Comparison of ENCODE assay signal across 9 mouse cellular contexts in the genomic region with DNA sequence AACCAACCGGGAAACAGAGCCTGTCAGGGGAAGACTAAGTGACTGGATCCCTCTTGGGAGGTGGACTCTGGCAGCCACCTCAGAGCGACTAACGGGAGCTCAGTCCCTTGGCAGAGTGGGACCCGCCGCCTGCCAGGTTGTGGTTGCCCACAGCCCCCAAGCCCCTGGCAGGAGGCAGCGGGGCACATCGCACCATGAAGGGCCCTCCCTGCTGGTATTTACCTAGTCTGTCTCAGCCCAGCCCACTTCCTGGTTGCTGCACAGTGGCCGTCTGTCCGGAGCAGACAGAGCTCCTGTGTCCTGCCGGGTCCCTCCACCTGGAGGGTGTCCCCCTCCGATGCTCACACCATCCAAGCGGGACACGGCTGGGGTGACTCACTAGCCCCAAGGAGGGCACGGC. TPM values are rescaled to one million over a fixed set of nuclear protein-coding genes. Genes with fewer than 3 reads are reported as not detected.
DNase-seq lines count a peak whose midpoint lies in the region; ATAC-seq and TF ChIP-seq lines count a peak whose summit lies in the region.
"Had no signal": no experiment of that assay in that cellular context is flagged by ENCODE, and none has a peak within 500 bp of the region (broad histone marks: within the 10 kb centered on the region; RNA-seq: fewer than 3 reads in every experiment).

No protein-coding gene starts in this region.

- H3K4me3 ChIP-seq in kidney, postnatal 0 days (replicated peaks; ENCODE audit: low read depth, low read length), result no peak overlapping the region
- peak overlapping the region; percentile 46 for H3K4me3 ChIP-seq in megakaryocyte, embryonic 14.5 days (replicated peaks)
- H3K4me3 ChIP-seq: hindbrain, embryonic 15.5 days had no signal

- no peaks in the 10 kb centered on the region for H3K27me3 ChIP-seq in kidney, postnatal 0 days (ENCODE audit: insufficient read depth, low read length)
- H3K27me3 ChIP-seq in megakaryocyte, embryonic 14.5 days (replicated peaks), result peaks cover 77% of the 10 kb centered on the region

- ATAC-seq in kidney, postnatal 0 days (replicated peaks; ENCODE audit: low FRiP score, low read depth), result no peak
- ATAC-seq in granulocyte monocyte progenitor cell, adult 5-6 weeks (replicated peaks; ENCODE audit: poor library complexity, severe bottlenecking), result peak; percentile 25

- peak; percentile 40 to 50 for DNase-seq in cerebellum, postnatal 10 days
- DNase-seq in cerebellum, adult 18-20 months, result no peak
- no peak for DNase-seq in kidney, postnatal 0 days (ENCODE audit: low spot score)
- DNase-seq in kidney, postnatal 36 days, result no peak
- no peak for DNase-seq in layer of hippocampus, adult 11-12 months (ENCODE audit: low spot score)
- no peak for DNase-seq in gastrocnemius, postnatal 14 days

- H3K4me2 ChIP-seq in kidney, postnatal 0 days (ENCODE audit: low read length), result peak overlapping the region; percentile 27; the same call in 1 of the 2 replicates
- H3K4me2 ChIP-seq: hindbrain, embryonic 15.5 days had no signal

- intact Hi-C loops in gastrocnemius, postnatal 14 days (cut with DNase I; ENCODE audit: low total_unique reads), result no loop called here

- no peak overlapping the region; the same call in 1 of the 2 replicates for H3K27ac ChIP-seq in kidney, postnatal 0 days
- H3K27ac ChIP-seq: hindbrain, embryonic 15.5 days had no signal

- peaks cover 25% of the 10 kb centered on the region for H3K4me1 ChIP-seq in kidney, postnatal 0 days (replicated peaks; ENCODE audit: insufficient read depth, low read length)
- H3K4me1 ChIP-seq in megakaryocyte, embryonic 14.5 days, result peaks cover 73% of the 10 kb centered on the region

- no peak overlapping the region; the same call in 1 of the 2 replicates for H3K9ac ChIP-seq in kidney, postnatal 0 days (ENCODE audit: low read depth, low read length)
- H3K9ac ChIP-seq: hindbrain, embryonic 15.5 days had no signal

- no peaks in the 10 kb centered on the region for H3K36me3 ChIP-seq in kidney, postnatal 0 days (ENCODE audit: insufficient read depth, low read length)
- H3K36me3 ChIP-seq in megakaryocyte, embryonic 14.5 days (replicated peaks; ENCODE audit: low read length), result no peaks in the 10 kb centered on the region
- H3K36me3 ChIP-seq: hindbrain, embryonic 15.5 days had no signal

- no peak for TF ChIP-seq CTCF in kidney, postnatal 0 days (IDR thresholded peaks at IDR 0.05; ENCODE audit: low read depth)

- WGBS in kidney, postnatal 0 days, result 25% methylated on average over 14 of the region's 14 CpGs

- H3K9me3 ChIP-seq in kidney, postnatal 0 days (replicated peaks; ENCODE audit: low read length), result no peaks in the 10 kb centered on the region
- H3K9me3 ChIP-seq in megakaryocyte, embryonic 14.5 days, result no peaks in the 10 kb centered on the region
- H3K9me3 ChIP-seq: hindbrain, embryonic 15.5 days had no signal

RNA-seq across cellular contexts. Expression of a gene that starts 7.2 kb away (rescaled TPM):
- polyA plus RNA-seq in kidney, postnatal 0 days (2015; fragmentation: Nextera tagmentation; extraction: Ambion mirVana), result 31.3 and 35.6 TPM in 2 replicates
- total RNA-seq in granulocyte monocyte progenitor cell, adult 5-6 weeks (2014; fragmentation: Nextera tagmentation), result 0.43 and 4.2 TPM in 2 replicates
- 0.26 and 0.82 TPM in 2 replicates for total RNA-seq in granulocyte monocyte progenitor cell, adult 5-6 weeks (2017)
- polyA plus RNA-seq in megakaryocyte, embryonic 14.5 days (2012; ENCODE audit: insufficient read depth, low replicate concordance), result 1.5 and 2.1 TPM in 2 replicates
- total RNA-seq in gastrocnemius, postnatal 14 days (2021), result 1 to 10 TPM; 1.6 to 1.8 TPM

RNA-seq across cellular contexts. Expression of a gene that starts 39.8 kb away (rescaled TPM):
- 65.0 and 70.3 TPM in 2 replicates for polyA plus RNA-seq in kidney, postnatal 0 days (2015; fragmentation: Nextera tagmentation; extraction: Ambion mirVana)
- total RNA-seq in granulocyte monocyte progenitor cell, adult 5-6 weeks (2014; fragmentation: Nextera tagmentation), result 85.6 and 87.2 TPM in 2 replicates
- 21.8 and 30.8 TPM in 2 replicates for total RNA-seq in granulocyte monocyte progenitor cell, adult 5-6 weeks (2017)
- 38.6 and 56.2 TPM in 2 replicates for polyA plus RNA-seq in megakaryocyte, embryonic 14.5 days (2012; ENCODE audit: insufficient read depth, low replicate concordance)
- total RNA-seq in gastrocnemius, postnatal 14 days (2021), result 10 to 100 TPM; 10.8 to 13.5 TPM

RNA-seq across cellular contexts. Expression of a gene that starts 56.6 kb away (rescaled TPM):
- polyA plus RNA-seq in kidney, postnatal 0 days (2015; fragmentation: Nextera tagmentation; extraction: Ambion mirVana), result 10.2 and 12.2 TPM in 2 replicates
- total RNA-seq in granulocyte monocyte progenitor cell, adult 5-6 weeks (2014; fragmentation: Nextera tagmentation), result 6.0 and 25.2 TPM in 2 replicates
- 9.8 and 12.6 TPM in 2 replicates for total RNA-seq in granulocyte monocyte progenitor cell, adult 5-6 weeks (2017)
- 7.0 and 10.0 TPM in 2 replicates for polyA plus RNA-seq in megakaryocyte, embryonic 14.5 days (2012; ENCODE audit: insufficient read depth, low replicate concordance)
- 1 to 10 TPM; 3.4 to 3.5 TPM for total RNA-seq in gastrocnemius, postnatal 14 days (2021)

Comparison
In these comparisons a context has a peak if more than half of its experiments do, and no peak if none do; other contexts are left out.
1. DNase-seq: peak in cerebellum, postnatal 10 days (2 of 2); none in cerebellum, adult 18-20 months (0 of 2), kidney, postnatal 0 days (single experiment), kidney, postnatal 36 days (0 of 2), layer of hippocampus, adult 11-12 months (single experiment) and gastrocnemius, postnatal 14 days (single experiment).